Mouse (Mus musculus): ENCODE results near the gene 1700023F06Rik. TPM values are rescaled to one million over a fixed set of nuclear protein-coding genes. Genes with fewer than 3 reads are reported as not detected.

Gene 1700023F06Rik
- polyA plus RNA-seq (2016; fragmentation: Nextera tagmentation; extraction: Ambion mirVana), result 0.50 and 0.74 TPM in 2 replicates

GRCm38 (mm10) chr11:103208458-103208857 lies at the start of gene 1700023F06Rik:
Gene 1700023F06Rik (minus strand): TSS chr11:103208558.
- WGBS, result 83% methylated on average over 3 of the region's 3 CpGs
- H3K27ac ChIP-seq, result no peak within 1 kb of the TSS
- no peaks in the 10 kb centered on the region for H3K4me1 ChIP-seq (replicated peaks)
- H3K27me3 ChIP-seq, result peaks cover 7% of the 10 kb centered on the region; the same call in 1 of the 2 replicates
- no peak within 1 kb of the TSS for H3K4me2 ChIP-seq
- no peaks in the 10 kb centered on the region for H3K36me3 ChIP-seq
- no peak within 1 kb of the TSS for H3K9ac ChIP-seq (replicated peaks)
- no peak for ATAC-seq (ENCODE audit: insufficient number of reproducible peaks, insufficient read depth, low FRiP score, low TSS enrichment, low read depth)
- no peak within 1 kb of the TSS for H3K4me3 ChIP-seq (replicated peaks)
- H3K9me3 ChIP-seq, result 0 out of 2 replicates have a peak, but pooled peaks cover 3% of the 10 kb centered on the region

DNA sequence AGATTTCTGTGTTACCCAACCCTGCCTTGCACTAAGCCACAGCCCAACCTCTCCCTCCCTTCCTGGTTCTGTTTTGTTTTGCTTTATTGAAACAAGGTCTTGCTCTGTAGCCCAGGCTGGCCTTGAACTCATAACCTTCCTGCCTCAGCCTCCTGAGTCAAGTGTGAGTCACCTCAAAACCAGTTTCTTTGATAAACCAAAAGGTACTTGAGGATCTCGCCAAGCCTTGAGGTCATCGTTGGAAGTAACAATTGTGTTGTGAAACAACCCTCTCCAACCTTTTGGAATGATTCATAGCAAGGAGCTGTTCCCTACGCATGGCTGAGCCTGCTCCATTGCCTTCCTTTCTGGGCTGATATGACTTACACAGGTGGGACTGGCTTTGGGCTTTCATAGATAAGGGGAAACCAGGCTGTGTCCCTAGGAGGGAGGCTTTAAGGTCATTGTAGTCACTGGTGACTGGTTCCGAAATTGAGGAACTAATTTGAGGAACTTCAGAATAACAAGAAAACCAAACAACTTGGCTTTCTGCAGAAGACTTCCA lies 49.7 kb upstream of the 1700023F06Rik start:
- Histone ChIP-seq H3K36me3 (no peaks in the 10 kb centered on the region), H3K27me3 (no peaks in the 10 kb centered on the region), H3K4me3 (replicated peaks) (no peak overlapping the region), H3K4me2 (no peak overlapping the region), H3K4me1 (replicated peaks) (0 out of 2 replicates have a peak, but pooled peaks cover 10% of the 10 kb centered on the region), H3K27ac (no peak overlapping the region), H3K9me3 (no peaks in the 10 kb centered on the region), H3K9ac (replicated peaks) (no peak overlapping the region)
- no peak for ATAC-seq (ENCODE audit: insufficient number of reproducible peaks, insufficient read depth, low FRiP score, low TSS enrichment, low read depth)
- WGBS, result 87% methylated on average over 4 of the region's 4 CpGs

- Histone ChIP-seq H3K9ac (replicated peaks) (no peak overlapping the region), H3K9me3 (no peaks in the 10 kb centered on the region), H3K4me3 (replicated peaks) (no peak overlapping the region), H3K4me2 (no peak overlapping the region), H3K27me3 (no peaks in the 10 kb centered on the region), H3K4me1 (replicated peaks) (peaks cover 9% of the 10 kb centered on the region), H3K36me3 (no peaks in the 10 kb centered on the region), H3K27ac (no peak overlapping the region)
- ATAC-seq (ENCODE audit: insufficient number of reproducible peaks, insufficient read depth, low FRiP score, low TSS enrichment, low read depth), result no peak
- 71% methylated on average over 5 of the region's 5 CpGs for WGBS
Observed at GRCm38 (mm10) chr11:103253605-103254004, 45.2 kb upstream of the 1700023F06Rik start.

- no peak overlapping the region for H3K9ac ChIP-seq (replicated peaks)
- no peaks in the 10 kb centered on the region for H3K36me3 ChIP-seq
- H3K9me3 ChIP-seq, result no peaks in the 10 kb centered on the region
- H3K27ac ChIP-seq, result no peak overlapping the region
- H3K27me3 ChIP-seq, result no peaks in the 10 kb centered on the region
- peaks cover 19% of the 10 kb centered on the region for H3K4me1 ChIP-seq (replicated peaks)
- 80% methylated on average over 5 of the region's 5 CpGs for WGBS
- no peak overlapping the region for H3K4me3 ChIP-seq (replicated peaks)
- no peak overlapping the region for H3K4me2 ChIP-seq
- no peak for ATAC-seq (ENCODE audit: insufficient number of reproducible peaks, insufficient read depth, low FRiP score, low TSS enrichment, low read depth)
Observed at GRCm38 (mm10) chr11:103252380-103252779, 44.0 kb upstream of the 1700023F06Rik start.

DNA sequence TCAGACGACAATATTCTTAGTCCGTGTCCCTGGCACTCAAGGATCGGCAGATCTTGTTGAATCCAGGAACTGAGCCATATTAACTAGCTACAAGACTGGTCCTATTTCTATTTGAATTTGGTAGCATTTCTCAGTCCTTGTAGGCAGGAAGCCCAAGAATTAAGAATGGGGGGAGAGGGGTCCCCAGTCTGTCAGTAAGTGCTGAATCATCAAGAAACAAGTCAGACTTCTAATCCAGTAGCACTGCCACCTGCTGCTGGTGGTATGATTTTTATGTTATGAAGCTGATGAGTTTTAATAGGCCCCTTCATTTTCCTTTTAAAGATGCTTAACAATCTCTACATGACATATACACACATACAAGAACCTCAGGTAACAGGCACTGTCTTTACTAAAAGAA lies 42.0 kb upstream of the 1700023F06Rik start:
- peaks cover 34% of the 10 kb centered on the region for H3K4me1 ChIP-seq (replicated peaks)
- H3K27ac ChIP-seq, result no peak overlapping the region
- no peaks in the 10 kb centered on the region for H3K27me3 ChIP-seq
- H3K4me2 ChIP-seq, result no peak overlapping the region
- H3K36me3 ChIP-seq, result no peaks in the 10 kb centered on the region
- H3K9me3 ChIP-seq, result no peaks in the 10 kb centered on the region
- H3K4me3 ChIP-seq (replicated peaks), result no peak overlapping the region
- ATAC-seq (ENCODE audit: insufficient number of reproducible peaks, insufficient read depth, low FRiP score, low TSS enrichment, low read depth), result no peak
- no peak overlapping the region for H3K9ac ChIP-seq (replicated peaks)
- 94% methylated on average over 3 of the region's 3 CpGs for WGBS

GRCm38 (mm10) chr11:103249509-103249908 lies 41.2 kb upstream of the 1700023F06Rik start:
- Histone ChIP-seq H3K9me3 (no peaks in the 10 kb centered on the region), H3K9ac (replicated peaks) (0 out of 2 replicates have a peak overlapping the region, but pooled peaks have one; percentile 13), H3K27me3 (no peaks in the 10 kb centered on the region), H3K36me3 (no peaks in the 10 kb centered on the region), H3K4me3 (replicated peaks) (no peak overlapping the region), H3K27ac (no peak overlapping the region), H3K4me2 (no peak overlapping the region), H3K4me1 (replicated peaks) (peaks cover 34% of the 10 kb centered on the region)
- WGBS, result 72% methylated on average over 6 of the region's 6 CpGs
- ATAC-seq (ENCODE audit: insufficient number of reproducible peaks, insufficient read depth, low FRiP score, low TSS enrichment, low read depth), result no peak

DNA sequence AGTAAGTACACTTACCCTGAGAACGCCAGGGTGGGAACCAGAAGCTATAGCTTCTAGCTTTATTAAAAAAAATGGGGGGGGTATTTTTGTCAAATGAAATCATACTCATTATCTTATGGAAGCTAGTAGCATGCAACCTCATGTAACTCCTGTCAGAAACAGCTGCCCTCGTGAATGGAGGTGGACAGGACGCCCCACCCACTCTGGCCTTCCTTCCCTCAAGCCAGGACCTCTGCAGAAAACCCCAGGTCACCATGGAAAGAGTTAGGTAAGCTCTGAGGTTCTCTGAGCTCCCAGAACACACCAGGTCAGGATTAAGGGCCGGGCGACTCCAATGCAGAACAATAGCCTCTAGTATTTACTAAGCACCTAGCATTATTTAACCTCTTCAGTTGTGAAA lies 40.5 kb upstream of the 1700023F06Rik start:
- Histone ChIP-seq H3K9ac (replicated peaks) (no peak overlapping the region), H3K4me3 (replicated peaks) (no peak overlapping the region), H3K4me1 (replicated peaks) (peaks cover 34% of the 10 kb centered on the region), H3K27ac (no peak overlapping the region), H3K36me3 (no peaks in the 10 kb centered on the region), H3K4me2 (no peak overlapping the region), H3K27me3 (no peaks in the 10 kb centered on the region), H3K9me3 (no peaks in the 10 kb centered on the region)
- 61% methylated on average over 5 of the region's 5 CpGs for WGBS
- no peak for ATAC-seq (ENCODE audit: insufficient number of reproducible peaks, insufficient read depth, low FRiP score, low TSS enrichment, low read depth)

DNA sequence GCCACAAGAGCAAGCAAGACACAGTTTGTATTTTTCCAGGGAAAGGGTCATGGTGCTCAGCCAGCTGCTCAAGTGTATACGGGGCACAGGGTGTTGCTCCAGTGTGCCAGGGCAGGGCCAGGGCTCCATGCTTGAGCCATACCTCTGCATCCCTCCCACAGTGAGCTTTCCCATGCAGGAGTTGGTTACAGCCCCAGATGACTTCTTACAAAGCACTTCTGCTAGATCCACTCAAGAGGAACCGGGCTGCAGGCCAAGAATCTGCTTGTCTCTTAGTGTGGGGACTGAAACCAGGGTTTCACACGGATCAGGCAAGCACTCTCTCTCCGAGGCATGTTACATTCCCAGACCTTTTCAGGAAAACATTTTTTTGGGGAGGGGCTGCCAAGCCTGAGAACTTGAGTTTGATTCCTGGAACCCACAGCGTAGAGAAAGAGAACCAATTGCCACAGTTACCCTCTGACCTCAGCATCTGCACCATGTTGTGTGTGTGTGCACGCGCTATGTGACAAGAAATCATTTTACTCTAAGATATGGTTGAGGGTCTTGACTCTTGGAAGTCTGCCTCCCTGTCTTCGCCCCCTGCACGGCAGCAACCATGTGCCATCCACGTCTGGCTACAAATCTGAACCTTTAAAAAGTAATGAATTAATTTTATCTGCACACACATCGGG lies 39.3 kb upstream of the 1700023F06Rik start:
- Histone ChIP-seq H3K9ac (replicated peaks) (no peak overlapping the region), H3K27me3 (no peaks in the 10 kb centered on the region), H3K9me3 (no peaks in the 10 kb centered on the region), H3K4me2 (no peak overlapping the region), H3K36me3 (no peaks in the 10 kb centered on the region), H3K4me1 (replicated peaks) (peaks cover 34% of the 10 kb centered on the region), H3K4me3 (replicated peaks) (no peak overlapping the region), H3K27ac (peak overlapping the region; percentile 17; the same call in 1 of the 2 replicates)
- ATAC-seq (ENCODE audit: insufficient number of reproducible peaks, insufficient read depth, low FRiP score, low TSS enrichment, low read depth), result no peak
- 79% methylated on average over 11 of the region's 11 CpGs for WGBS

- H3K27ac ChIP-seq, result 0 out of 2 replicates have a peak overlapping the region, but pooled peaks have one; percentile 17
- ATAC-seq (ENCODE audit: insufficient number of reproducible peaks, insufficient read depth, low FRiP score, low TSS enrichment, low read depth), result no peak
- H3K9ac ChIP-seq (replicated peaks), result no peak overlapping the region
- H3K4me1 ChIP-seq (replicated peaks), result peaks cover 35% of the 10 kb centered on the region
- 85% methylated on average over 4 of the region's 4 CpGs for WGBS
- H3K27me3 ChIP-seq, result no peaks in the 10 kb centered on the region
- no peak overlapping the region for H3K4me2 ChIP-seq
- H3K9me3 ChIP-seq, result no peaks in the 10 kb centered on the region
- H3K4me3 ChIP-seq (replicated peaks), result no peak overlapping the region
- H3K36me3 ChIP-seq, result 0 out of 2 replicates have a peak, but pooled peaks cover 6% of the 10 kb centered on the region
Observed at GRCm38 (mm10) chr11:103246731-103247290, 38.5 kb upstream of the 1700023F06Rik start.

- no peak for ATAC-seq (ENCODE audit: insufficient number of reproducible peaks, insufficient read depth, low FRiP score, low TSS enrichment, low read depth)
- no peak overlapping the region for H3K4me2 ChIP-seq
- H3K4me3 ChIP-seq (replicated peaks), result no peak overlapping the region
- H3K9me3 ChIP-seq, result no peaks in the 10 kb centered on the region
- 0 out of 2 replicates have a peak overlapping the region, but pooled peaks have one; percentile 17 for H3K27ac ChIP-seq
- no peak overlapping the region for H3K9ac ChIP-seq (replicated peaks)
- peaks cover 41% of the 10 kb centered on the region for H3K4me1 ChIP-seq (replicated peaks)
- 0 out of 2 replicates have a peak, but pooled peaks cover 6% of the 10 kb centered on the region for H3K36me3 ChIP-seq
- no peaks in the 10 kb centered on the region for H3K27me3 ChIP-seq
- WGBS, result 66% methylated on average over 10 of the region's 10 CpGs
Observed at GRCm38 (mm10) chr11:103246081-103246730, 37.8 kb upstream of the 1700023F06Rik start.

- H3K27me3 ChIP-seq, result no peaks in the 10 kb centered on the region
- H3K9me3 ChIP-seq, result no peaks in the 10 kb centered on the region
- H3K9ac ChIP-seq (replicated peaks), result no peak overlapping the region
- H3K4me3 ChIP-seq (replicated peaks), result no peak overlapping the region
- peaks cover 54% of the 10 kb centered on the region for H3K4me1 ChIP-seq (replicated peaks)
- H3K27ac ChIP-seq, result no peak overlapping the region
- H3K36me3 ChIP-seq, result peaks cover 13% of the 10 kb centered on the region; the same call in 1 of the 2 replicates
- 89% methylated on average over 4 of the region's 4 CpGs for WGBS
- ATAC-seq (ENCODE audit: insufficient number of reproducible peaks, insufficient read depth, low FRiP score, low TSS enrichment, low read depth), result no peak
- H3K4me2 ChIP-seq, result no peak overlapping the region
Observed at GRCm38 (mm10) chr11:103244856-103245255, 36.5 kb upstream of the 1700023F06Rik start.
